Mouse (Mus musculus) thymus, adult 2 months (tissue): ENCODE results near the gene Izumo4.

Experiments used
- CTCF ChIP-seq: fragments of 200-500 bp; IDR thresholded peaks from 2 replicates; pipeline ENCODE4 v1.5.1; 2012; ENCODE audit warnings: mild to moderate bottlenecking, control low read depth, low read length, moderate library complexity, borderline replicate concordance; ENCODE audit not compliant: control insufficient read depth, poor library complexity, insufficient read depth; ENCODE audit errors: extremely low read depth
- POLR2A ChIP-seq: fragments of 200-500 bp; IDR thresholded peaks from 2 replicates; pipeline ENCODE4 v1.6.1; 2012; ENCODE audit warnings: mild to moderate bottlenecking, low read length, control low read depth, moderate library complexity; ENCODE audit not compliant: control insufficient read depth, poor library complexity, insufficient read depth; ENCODE audit errors: extremely low read depth

GRCm38 (mm10) chr10:80695186-80695585 is 6.8 kb upstream of the Izumo4 start:
- TF ChIP-seq POLR2A (peak; percentile 27; the same call in 1 of the 2 replicates), CTCF (no peak)
